Mouse (Mus musculus) CH12.LX (cell line): Measurements from ENCODE around the gene Nlgn1. TPM values are rescaled to one million over a fixed set of nuclear protein-coding genes. Genes with fewer than 3 reads are reported as not detected.

Source experiments
- DNase-seq: peaks from one replicate; pipeline ENCODE4 v3.0.0-alpha.2; 2013; ENCODE audit errors: extremely low read depth
- H3K27ac ChIP-seq: 2 replicates; pipeline ENCODE4 v1.5.1; 2012; ENCODE audit warnings: low read depth, mild to moderate bottlenecking, control low read depth, moderate library complexity; ENCODE audit not compliant: insufficient read depth
- H3K27me3 ChIP-seq: replicated peaks from 2 replicates; pipeline ENCODE3; 2012; ENCODE audit warnings: inconsistent platforms
- H3K36me3 ChIP-seq, 2 experiments: replicated peaks in 1 of 2; 2 replicates each; pipeline versions ENCODE3 to v1.6.1; 2012; ENCODE audit warnings: inconsistent platforms in 1 of 2, low read length in 1 of 2, mild to moderate bottlenecking in 1 of 2, mixed read lengths in 1 of 2, moderate library complexity in 1 of 2; ENCODE audit not compliant: control insufficient read depth in 1 of 2, insufficient read depth in 1 of 2
- H3K4me1 ChIP-seq, 2 experiments: 2 replicates each; pipeline ENCODE4 v1.6.1; 2012; ENCODE audit warnings: inconsistent platforms in 1 of 2, moderate library complexity in 1 of 2; ENCODE audit not compliant: insufficient read depth in 2 of 2, control insufficient read depth in 1 of 2
- H3K4me2 ChIP-seq: 2 replicates; pipeline ENCODE4 v1.6.1; 2012; ENCODE audit warnings: low read depth, mild to moderate bottlenecking, control low read depth; ENCODE audit not compliant: poor library complexity, insufficient read depth, severe bottlenecking
- H3K4me3 ChIP-seq, 3 experiments: fragments of 150-350 bp in 1 of 3; sonication (generic) in 1 of 3; replicated peaks in 1 of 3; 2 replicates each; pipeline versions ENCODE3 to v1.5.1; 2011 to 2012; ENCODE audit warnings: low read depth in 2 of 3, low read length in 2 of 3, mild to moderate bottlenecking in 2 of 3, moderate library complexity in 2 of 3, control low read depth in 1 of 3, improper control_type of control experiment in 1 of 3, inconsistent platforms in 1 of 3, mixed read lengths in 1 of 3; ENCODE audit not compliant: poor library complexity in 1 of 3
- H3K79me2 ChIP-seq: replicated peaks from 2 replicates; pipeline ENCODE4 v1.6.1; 2012; ENCODE audit warnings: mild to moderate bottlenecking, moderate library complexity; ENCODE audit not compliant: control insufficient read depth, poor library complexity, insufficient read depth, severe bottlenecking; ENCODE audit errors: extremely low read depth
- H3K9ac ChIP-seq: 2 replicates; pipeline ENCODE4 v1.6.1; 2012; ENCODE audit warnings: low read depth, mild to moderate bottlenecking, control low read depth, moderate library complexity; ENCODE audit not compliant: insufficient read depth
- H3K9me3 ChIP-seq: replicated peaks from 2 replicates; pipeline ENCODE3; 2012; ENCODE audit warnings: low read length, inconsistent platforms, mixed read lengths
- CHD1 ChIP-seq: IDR thresholded peaks from 2 replicates; pipeline ENCODE4 v1.6.1; 2012; ENCODE audit warnings: low read depth, low read length, improper control_type of control experiment, inconsistent platforms
- CHD2 ChIP-seq: IDR thresholded peaks from 2 replicates; pipeline ENCODE4 v1.6.1; 2011; ENCODE audit warnings: low read length, improper control_type of control experiment
- CTCF ChIP-seq, 2 experiments: IDR thresholded peaks in 1 of 2; conservative IDR thresholded peaks in 1 of 2; 2 replicates each; pipeline ENCODE4 v1.5.1; 2011 to 2012; ENCODE audit warnings: low read depth in 2 of 2, low read length in 2 of 2, improper control_type of control experiment in 1 of 2, inconsistent platforms in 1 of 2, mild to moderate bottlenecking in 1 of 2, moderate library complexity in 1 of 2
- ETS1 ChIP-seq: conservative IDR thresholded peaks from 2 replicates; pipeline ENCODE4 v1.6.1; 2012; ENCODE audit warnings: low read depth, mild to moderate bottlenecking, inconsistent platforms, low read length, improper control_type of control experiment, moderate library complexity
- JUN ChIP-seq: IDR thresholded peaks from 2 replicates; pipeline ENCODE4 v1.6.1; 2011; ENCODE audit warnings: low read depth, mild to moderate bottlenecking, low read length, improper control_type of control experiment, moderate library complexity; ENCODE audit not compliant: insufficient read depth
- JUND ChIP-seq: conservative IDR thresholded peaks from 2 replicates; pipeline ENCODE4 v1.6.1; 2011; ENCODE audit warnings: low read depth, low read length, improper control_type of control experiment
- KAT2A ChIP-seq: IDR thresholded peaks from 2 replicates; pipeline ENCODE4 v1.6.1; 2012; ENCODE audit warnings: low read length, improper control_type of control experiment, inconsistent platforms; ENCODE audit not compliant: insufficient replicate concordance
- MAFK ChIP-seq: IDR thresholded peaks from 2 replicates; pipeline ENCODE4 v1.6.1; 2011; ENCODE audit warnings: low read length, improper control_type of control experiment; ENCODE audit not compliant: insufficient replicate concordance
- MAX ChIP-seq: IDR thresholded peaks from 2 replicates; pipeline ENCODE4 v1.6.1; 2011; ENCODE audit warnings: low read length, improper control_type of control experiment
- MAZ ChIP-seq: IDR thresholded peaks from 2 replicates; pipeline ENCODE4 v1.6.1; 2012; ENCODE audit warnings: low read depth, mild to moderate bottlenecking, inconsistent platforms, low read length, improper control_type of control experiment, moderate library complexity
- MEF2A ChIP-seq: IDR thresholded peaks from 2 replicates; pipeline ENCODE4 v1.6.1; 2014; ENCODE audit warnings: low read depth, mild to moderate bottlenecking, inconsistent platforms, low read length, improper control_type of control experiment, borderline replicate concordance
- MXI1 ChIP-seq: IDR thresholded peaks from 2 replicates; pipeline ENCODE4 v1.6.1; 2011; ENCODE audit warnings: mild to moderate bottlenecking, low read depth, low read length, improper control_type of control experiment
- MYC ChIP-seq: IDR thresholded peaks from 2 replicates; pipeline ENCODE4 v1.6.1; 2011; ENCODE audit warnings: low read depth, mild to moderate bottlenecking, improper control_type of control experiment, low read length
- PAX5 ChIP-seq: IDR thresholded peaks from 2 replicates; pipeline ENCODE4 v1.6.1; 2012; ENCODE audit warnings: low read length, inconsistent platforms, mixed read lengths
- SIN3A ChIP-seq: IDR thresholded peaks from 2 replicates; pipeline ENCODE4 v1.6.1; 2012; ENCODE audit warnings: low read length, improper control_type of control experiment, inconsistent platforms
- SMC3 ChIP-seq: IDR thresholded peaks from 2 replicates; pipeline ENCODE4 v1.6.1; 2011; ENCODE audit warnings: low read depth, low read length, improper control_type of control experiment
- TBP ChIP-seq: conservative IDR thresholded peaks from 2 replicates; pipeline ENCODE4 v1.6.1; 2011; ENCODE audit warnings: low read depth, low read length, improper control_type of control experiment
- TCF12 ChIP-seq: IDR thresholded peaks from 2 replicates; pipeline ENCODE4 v1.6.1; 2014; ENCODE audit warnings: low read depth, mild to moderate bottlenecking, inconsistent platforms, low read length, improper control_type of control experiment
- ZMIZ1 ChIP-seq: IDR thresholded peaks from 2 replicates; pipeline ENCODE4 v1.6.1; 2012; ENCODE audit warnings: low read depth, mild to moderate bottlenecking, inconsistent platforms, low read length, improper control_type of control experiment
- dilution Hi-C: fragments of 300-500 bp; cut with MboI; formaldehyde crosslinking; loops from 2 replicates; pipeline ENCODE4 v1.14.3; 2020; ENCODE audit warnings: low sequenced_read_pairs; ENCODE audit not compliant: extremely low pct_unique_long_range_greater_than_20kb, extremely low pct_ligation_motif_present
- in situ Hi-C: fragments of 300-500 bp; cut with MboI; formaldehyde crosslinking; loops from 3 replicates; pipeline ENCODE4 v1.14.3; 2019; ENCODE audit warnings: low sequenced_read_pairs, low pct_ligation_motif_present, low pct_unique_long_range_greater_than_20kb, mixed read lengths
- polyA plus RNA-seq: library from polyadenylated mRNA; unstranded; fragments of >175 nt; gene quantifications from 2 replicates; pipeline ENCODE4 v1.2.1, GENCODE M21; 2012; ENCODE audit warnings: low read depth; ENCODE audit not compliant: insufficient read length
- total RNA-seq, 2 experiments: library from RNA; depleted of rRNA; stranded (reverse); fragments of 300-350 nt in 1 of 2; fragments of >200 nt in 1 of 2; gene quantifications; 2 replicates each; pipeline ENCODE4 v1.2.3; 2012 to 2014

Nlgn1 gene
- total and polyA plus RNA-seq, 3 experiments: not detected

DNA sequence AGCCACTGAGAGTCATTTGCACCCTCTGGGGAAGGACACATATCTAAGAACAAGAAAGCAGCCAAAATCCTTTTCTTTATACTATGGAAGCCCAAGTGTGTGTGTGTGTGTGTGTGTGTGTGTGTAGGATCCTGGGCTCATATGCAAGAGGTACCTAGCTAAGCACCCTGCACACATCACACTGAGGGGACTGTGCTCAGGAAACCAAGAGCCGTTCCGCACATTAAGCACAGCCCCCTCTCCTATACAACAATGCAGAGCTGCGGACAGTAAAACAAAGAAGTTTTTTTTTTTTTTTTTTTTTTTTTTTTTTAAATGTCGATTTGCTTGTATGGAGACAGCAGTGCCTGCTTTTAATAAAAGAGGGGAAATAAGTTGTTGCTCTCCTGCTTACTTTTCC, 659.5 kb downstream of the Nlgn1 start:
- Histone ChIP-seq H3K36me3 (no peaks in the 10 kb centered on the region), H3K4me3 (no peak overlapping the region), H3K9me3 (peaks cover 33% of the 10 kb centered on the region), H3K9ac (no peak overlapping the region), H3K79me2 (no peaks in the 10 kb centered on the region), H3K4me1 (no peaks in the 10 kb centered on the region), H3K27me3 (no peaks in the 10 kb centered on the region), H3K4me2 (no peak overlapping the region), H3K27ac (no peak overlapping the region)
- TF ChIP-seq JUN (no peak), MAX (no peak), MXI1 (no peak), TCF12 (no peak), JUND (no peak), TBP (no peak), MAZ (no peak), CHD1 (no peak), CTCF (conservative IDR thresholded peaks at IDR 0.05 in 1 of 2, IDR thresholded peaks at IDR 0.05 in 1 of 2; ENCODE audit: low read depth in 2 of 2, low read length in 2 of 2) (no peak), MYC (no peak), ETS1 (no peak), KAT2A (no peak), MEF2A (no peak), SMC3 (no peak), CHD2 (no peak)
- DNase-seq: no peak
- in situ Hi-C loops (no loop called here), dilution Hi-C loops (no loop called here)

DNA sequence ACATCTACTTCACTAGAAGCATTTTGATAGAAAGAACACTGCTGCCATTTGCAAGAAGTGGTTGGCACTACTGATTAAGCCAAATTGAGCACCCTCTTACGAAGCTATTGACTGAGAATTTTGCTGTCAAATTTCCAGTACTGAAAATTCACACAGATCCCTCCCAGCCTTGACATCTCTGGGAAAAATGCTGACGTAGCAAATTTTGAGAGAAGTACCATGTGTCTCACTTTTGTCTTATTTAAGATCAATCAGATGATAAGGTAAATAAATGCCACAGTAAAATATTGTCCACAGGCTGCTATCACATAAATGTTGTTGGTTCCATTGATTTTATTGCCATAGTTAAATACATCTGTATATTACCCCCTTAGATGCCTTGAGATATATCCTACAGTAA, 668.8 kb downstream of the Nlgn1 start:
- dilution Hi-C loops (no loop called here), in situ Hi-C loops (no loop called here)
- no peak overlapping the region for H3K4me3 ChIP-seq
- DNase-seq: no peak
- H3K9me3 ChIP-seq: peaks cover 46% of the 10 kb centered on the region
- H3K79me2 ChIP-seq: no peaks in the 10 kb centered on the region
- TF ChIP-seq JUND: no peak
- TF ChIP-seq ETS1: no peak
- peak; percentile 97 for TF ChIP-seq MAFK
- no peak for TF ChIP-seq ZMIZ1
- TF ChIP-seq SIN3A: no peak
- no peak for TF ChIP-seq SMC3
- TF ChIP-seq PAX5: no peak
- H3K4me2 ChIP-seq: no peak overlapping the region
- no peaks in the 10 kb centered on the region for H3K27me3 ChIP-seq
- no peak overlapping the region for H3K9ac ChIP-seq
- H3K27ac ChIP-seq: no peak overlapping the region
- H3K4me1 ChIP-seq: no peaks in the 10 kb centered on the region
- H3K36me3 ChIP-seq: no peaks in the 10 kb centered on the region
